Mouse (Mus musculus) cerebellum, adult 9-10 months (tissue): Measurements from ENCODE around the gene Ccdc126.

Source experiments
- DNase-seq: peaks from one replicate; pipeline ENCODE4 v3.0.0; 2022

The Ccdc126 gene

DNA sequence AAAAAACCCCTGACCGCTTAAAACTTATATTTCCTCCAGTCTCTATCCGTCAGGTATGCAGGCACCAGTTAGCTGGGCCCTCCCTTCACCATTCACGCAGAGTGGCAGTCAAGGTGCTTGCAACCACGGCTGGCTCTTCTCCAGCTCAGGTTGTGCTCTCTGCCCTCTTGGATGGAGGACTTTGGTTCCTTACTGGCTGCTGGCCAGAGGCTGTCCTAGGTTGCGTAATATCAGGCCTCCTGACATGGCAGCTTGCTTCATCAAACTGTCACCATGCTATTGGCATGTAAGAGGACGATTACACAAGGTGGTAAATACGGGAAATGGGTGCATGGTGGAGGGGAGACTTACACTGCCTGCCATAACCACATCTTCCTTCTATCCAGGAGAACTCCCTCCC, 30.8 kb downstream of the Ccdc126 start:
- DNase-seq = no peak

DNA sequence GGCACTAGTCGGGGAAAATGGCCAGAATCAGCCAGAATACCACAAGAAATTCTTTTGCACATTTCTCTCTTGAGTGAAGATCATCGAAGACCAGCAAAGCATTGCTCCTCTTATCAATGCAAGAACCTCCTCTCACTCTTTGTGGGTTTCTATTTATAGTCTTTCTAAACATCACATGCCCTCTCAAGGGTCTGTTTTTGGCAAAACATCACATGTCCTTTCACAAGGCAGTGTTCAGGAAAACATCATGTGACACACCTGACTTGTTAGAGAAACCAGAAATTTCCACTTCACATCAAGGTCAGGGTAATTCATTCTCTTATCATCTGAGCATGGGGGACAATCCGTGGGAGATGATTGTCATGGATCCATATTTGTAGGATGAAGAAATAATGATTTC, 35.5 kb downstream of the Ccdc126 start:
- DNase-seq = no peak

DNA sequence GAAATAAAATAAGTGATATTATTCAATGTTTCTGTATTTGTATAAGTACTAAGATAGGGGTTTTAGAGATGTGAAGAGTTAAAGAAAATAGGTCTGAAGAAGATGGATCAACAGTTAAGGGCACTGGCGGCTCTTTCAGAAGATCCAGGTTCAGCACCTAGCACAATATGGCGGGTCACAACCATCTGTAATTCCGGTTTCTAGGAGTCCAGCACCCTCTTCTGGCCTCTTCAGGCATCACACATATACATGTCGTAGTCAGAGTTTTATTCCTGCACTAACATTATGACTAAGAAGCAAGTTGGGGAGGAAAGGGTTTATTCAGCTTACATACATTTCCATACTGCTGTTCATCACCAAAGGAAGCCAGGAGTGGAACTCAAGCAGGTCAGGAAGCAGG, 36.1 kb downstream of the Ccdc126 start:
- DNase-seq = no peak

DNA sequence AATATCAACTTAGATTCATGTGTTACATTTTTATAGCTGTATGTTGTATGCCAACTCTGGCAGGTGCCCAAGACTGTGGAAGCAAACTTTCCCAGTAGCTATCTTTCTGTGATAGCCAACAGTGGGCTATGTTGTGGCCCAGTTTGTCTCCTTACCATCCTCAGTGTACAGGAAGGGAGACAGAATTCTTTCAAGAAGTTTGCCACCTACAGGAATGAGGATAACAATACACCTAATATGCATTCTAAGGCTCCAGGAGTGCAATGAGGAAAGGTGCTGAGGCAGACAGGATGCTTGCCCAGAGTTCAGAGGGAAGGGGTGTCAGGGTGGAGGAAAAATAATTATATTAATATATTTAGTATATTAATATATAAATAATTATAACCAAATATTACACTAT, 41.3 kb downstream of the Ccdc126 start:
- DNase-seq = no peak

DNA sequence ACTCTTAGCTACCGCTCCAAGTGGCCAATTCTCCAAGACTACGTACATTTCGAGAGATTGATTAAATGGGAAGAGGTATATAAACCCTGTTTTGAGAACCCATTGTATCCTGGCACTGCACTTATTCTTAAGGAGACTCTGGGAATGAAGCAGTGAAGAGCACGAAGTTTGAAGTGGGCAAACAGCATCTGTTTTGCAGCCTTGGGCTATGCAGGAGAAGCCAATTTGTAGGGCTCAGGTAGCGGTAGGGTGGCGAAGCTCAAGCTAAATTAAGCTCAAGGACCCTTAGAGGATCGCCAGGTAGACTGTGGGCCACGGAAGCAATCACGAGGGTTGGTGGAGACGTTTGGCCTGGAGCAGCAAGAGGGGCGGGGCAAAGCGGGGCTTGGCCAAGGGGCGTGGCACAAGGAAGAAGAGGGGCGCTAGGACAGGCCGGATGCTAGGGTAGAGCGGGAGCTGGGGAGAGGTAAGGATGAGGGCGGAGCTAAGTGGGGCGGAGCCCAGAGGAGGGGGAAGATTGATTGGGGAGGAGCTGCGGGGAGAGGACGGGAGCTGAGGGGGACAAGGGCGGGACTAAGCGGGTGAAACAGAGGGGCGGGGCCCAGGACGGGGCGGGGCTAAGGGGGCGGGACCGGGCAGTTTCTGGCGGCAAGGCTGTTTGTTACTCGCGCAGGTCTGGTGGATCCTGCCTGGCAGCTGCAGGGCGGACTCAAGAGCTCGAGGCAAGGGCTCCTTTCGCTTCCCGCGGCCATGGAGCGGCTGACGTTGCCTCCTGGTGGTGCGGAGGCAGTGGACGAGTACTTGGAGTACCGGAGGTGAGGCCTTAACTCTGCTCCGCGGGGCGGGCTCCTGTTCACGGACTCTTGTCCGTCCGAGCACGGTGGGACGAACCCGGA, 48.3 kb downstream of the Ccdc126 start, which contains the start of gene Fam221a:
Gene Fam221a, plus strand, starts transcription at position 581 of the 896 bp plus-strand sequence.
- DNase-seq = peak; percentile 83

DNA sequence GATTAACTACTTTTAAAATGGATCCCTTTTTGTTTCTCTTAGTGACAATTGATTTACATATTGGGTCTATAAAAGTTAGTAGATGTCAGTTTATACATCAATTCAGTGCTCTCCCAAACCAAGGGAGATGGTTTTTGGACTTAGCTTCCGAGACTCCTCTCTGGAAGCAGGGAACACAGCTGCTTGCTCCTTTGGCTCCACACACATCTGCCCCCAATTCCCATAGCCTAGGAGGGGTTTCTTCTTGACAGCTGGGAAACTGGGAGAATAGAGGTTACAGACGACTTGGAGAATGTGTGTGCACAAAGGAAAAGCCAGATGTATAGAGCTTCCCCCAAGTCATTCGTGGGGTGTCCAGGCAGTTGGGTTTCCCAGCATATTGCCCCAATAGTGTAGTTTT, 49.1 kb downstream of the Ccdc126 start:
- DNase-seq = no peak

DNA sequence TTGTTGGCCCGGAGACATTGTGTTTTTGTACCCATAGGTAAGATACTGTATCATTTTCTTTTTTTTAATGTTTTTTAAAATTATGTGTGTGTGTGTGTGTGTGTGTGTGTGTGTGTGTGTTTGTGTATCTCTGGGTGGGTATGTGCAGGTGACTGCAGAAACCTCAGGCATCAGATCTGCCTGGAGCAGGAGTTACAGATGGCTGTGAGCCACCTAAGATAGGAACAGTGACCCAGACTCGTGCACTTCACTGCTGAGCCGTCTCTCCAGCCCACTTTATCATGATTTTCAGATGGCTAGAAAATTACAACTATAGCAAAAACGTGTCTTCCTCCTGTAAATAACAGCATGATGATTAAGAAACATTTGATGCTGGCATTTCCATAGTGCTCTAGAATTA, 53.6 kb downstream of the Ccdc126 start:
- no peak for DNase-seq

DNA sequence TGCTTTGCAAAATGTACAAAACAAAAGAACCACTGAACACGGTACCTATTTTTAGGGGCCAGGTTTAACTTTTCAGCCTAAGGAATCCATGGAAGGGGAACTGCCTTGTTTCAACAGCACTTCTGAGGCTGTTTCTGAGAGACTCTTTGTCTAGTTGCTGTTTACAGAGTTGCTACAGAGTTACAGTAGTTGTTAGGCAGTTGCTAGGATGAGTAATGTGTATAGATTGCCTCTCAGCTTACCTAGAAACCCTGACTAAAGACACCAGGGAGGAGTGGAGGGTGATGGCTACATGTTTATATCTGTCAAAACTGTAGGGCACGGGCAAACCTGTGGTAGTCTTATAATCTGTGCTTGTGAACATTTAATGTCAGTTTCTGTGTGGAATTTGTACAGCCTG, 54.9 kb downstream of the Ccdc126 start:
- DNase-seq = no peak

DNA sequence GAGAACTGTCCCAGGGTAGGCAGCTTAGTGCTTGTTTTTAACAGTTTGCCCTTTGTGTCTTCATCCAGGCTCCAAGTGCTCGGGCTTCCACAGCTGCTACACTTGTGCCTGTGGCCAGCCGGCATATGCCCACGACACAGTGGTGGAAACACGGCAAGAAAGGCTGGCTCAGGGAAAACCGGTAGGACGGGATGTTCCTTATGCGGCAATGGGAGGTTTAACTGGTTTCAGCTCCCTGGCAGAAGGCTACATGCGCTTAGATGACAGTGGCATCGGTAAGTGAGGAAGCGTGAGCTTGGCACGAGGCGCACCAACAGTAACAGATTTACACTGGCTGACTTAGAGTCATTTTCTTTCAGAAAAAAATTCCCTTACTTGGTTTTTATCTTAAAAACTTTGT, 59.3 kb downstream of the Ccdc126 start:
- no peak for DNase-seq
